Mouse (Mus musculus) kidney, postnatal 25 days (tissue): ENCODE data around the gene Gm17490.

Source experiments
- DNase-seq, 2 experiments: peaks; one replicate each; pipeline ENCODE4 v3.0.0; 2021; ENCODE audit warnings: mixed read lengths in 2 of 2

Gene Gm17490

GRCm38 (mm10) chr2:11625890-11626289, at the start of gene Gm17490:
Gene Gm17490, minus strand, starts transcription at chr2:11626264.
- no peak for DNase-seq

GRCm38 (mm10) chr2:11672144-11672543, 46.1 kb upstream of the Gm17490 start:
- no peak for DNase-seq

GRCm38 (mm10) chr2:11665326-11665725, 39.3 kb upstream of the Gm17490 start:
- DNase-seq, result peak; percentile 74 to 77

GRCm38 (mm10) chr2:11664806-11665205, 38.7 kb upstream of the Gm17490 start:
- DNase-seq, result peak; percentile 54 to 63

- DNase-seq, result peak; percentile 44 to 63
These were observed 38.3 kb upstream of the Gm17490 start for GRCm38 (mm10) chr2:11664367-11664766.

GRCm38 (mm10) chr2:11663961-11664360, 37.9 kb upstream of the Gm17490 start:
- DNase-seq, result peak; percentile 88 to 93

- no peak for DNase-seq
These were observed 36.8 kb upstream of the Gm17490 start for GRCm38 (mm10) chr2:11662907-11663230.

- DNase-seq, result no peak
These were observed 36.3 kb upstream of the Gm17490 start for GRCm38 (mm10) chr2:11662143-11662906.

GRCm38 (mm10) chr2:11659263-11659662, 33.2 kb upstream of the Gm17490 start:
- DNase-seq, result no peak

- no peak for DNase-seq
These were observed 31.5 kb upstream of the Gm17490 start for GRCm38 (mm10) chr2:11657581-11657980.

GRCm38 (mm10) chr2:11654990-11655931, 29.2 kb upstream of the Gm17490 start:
- no peak for DNase-seq

GRCm38 (mm10) chr2:11653780-11654179, 27.7 kb upstream of the Gm17490 start:
- DNase-seq, result no peak

- DNase-seq, result no peak
These were observed 27.3 kb upstream of the Gm17490 start for GRCm38 (mm10) chr2:11653330-11653729.

- DNase-seq, result no peak
These were observed 26.7 kb upstream of the Gm17490 start for GRCm38 (mm10) chr2:11652780-11653179.

GRCm38 (mm10) chr2:11652196-11652595, 26.1 kb upstream of the Gm17490 start:
- DNase-seq, result no peak

GRCm38 (mm10) chr2:11651476-11651875, 25.4 kb upstream of the Gm17490 start:
- no peak for DNase-seq

- no peak for DNase-seq
These were observed 19.2 kb upstream of the Gm17490 start for GRCm38 (mm10) chr2:11645297-11645696.

- no peak for DNase-seq
These were observed 18.0 kb upstream of the Gm17490 start for GRCm38 (mm10) chr2:11644057-11644456.

GRCm38 (mm10) chr2:11642451-11642941, 16.4 kb upstream of the Gm17490 start, which contains the start of gene Il2ra:
Gene Il2ra, plus strand, starts transcription at chr2:11642807.
- no peak for DNase-seq

- no peak for DNase-seq
These were observed 11.1 kb upstream of the Gm17490 start for GRCm38 (mm10) chr2:11637115-11637514.

- no peak for DNase-seq
These were observed 10.0 kb upstream of the Gm17490 start for GRCm38 (mm10) chr2:11636138-11636480.

GRCm38 (mm10) chr2:11635471-11636137, 9.5 kb upstream of the Gm17490 start:
- no peak for DNase-seq

GRCm38 (mm10) chr2:11635035-11635434, 9.0 kb upstream of the Gm17490 start:
- DNase-seq, result no peak
